Mouse (Mus musculus): ENCODE results near the gene Apoc3.

The Apoc3 gene

DNA sequence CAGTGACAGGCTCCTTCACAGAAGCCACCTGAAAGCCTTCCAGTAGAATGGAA is at the start of gene Apoc3:
Apoc3 (minus strand) TSS at position 41 of the 53 bp plus-strand sequence.
- in situ Hi-C loops (cut with MseI, MboI) = loop anchor here in 1 of 2 experiments (10.0 kb wide), 1 partner anchor 231 kb away; no protein-coding TSS in a partner anchor

DNA sequence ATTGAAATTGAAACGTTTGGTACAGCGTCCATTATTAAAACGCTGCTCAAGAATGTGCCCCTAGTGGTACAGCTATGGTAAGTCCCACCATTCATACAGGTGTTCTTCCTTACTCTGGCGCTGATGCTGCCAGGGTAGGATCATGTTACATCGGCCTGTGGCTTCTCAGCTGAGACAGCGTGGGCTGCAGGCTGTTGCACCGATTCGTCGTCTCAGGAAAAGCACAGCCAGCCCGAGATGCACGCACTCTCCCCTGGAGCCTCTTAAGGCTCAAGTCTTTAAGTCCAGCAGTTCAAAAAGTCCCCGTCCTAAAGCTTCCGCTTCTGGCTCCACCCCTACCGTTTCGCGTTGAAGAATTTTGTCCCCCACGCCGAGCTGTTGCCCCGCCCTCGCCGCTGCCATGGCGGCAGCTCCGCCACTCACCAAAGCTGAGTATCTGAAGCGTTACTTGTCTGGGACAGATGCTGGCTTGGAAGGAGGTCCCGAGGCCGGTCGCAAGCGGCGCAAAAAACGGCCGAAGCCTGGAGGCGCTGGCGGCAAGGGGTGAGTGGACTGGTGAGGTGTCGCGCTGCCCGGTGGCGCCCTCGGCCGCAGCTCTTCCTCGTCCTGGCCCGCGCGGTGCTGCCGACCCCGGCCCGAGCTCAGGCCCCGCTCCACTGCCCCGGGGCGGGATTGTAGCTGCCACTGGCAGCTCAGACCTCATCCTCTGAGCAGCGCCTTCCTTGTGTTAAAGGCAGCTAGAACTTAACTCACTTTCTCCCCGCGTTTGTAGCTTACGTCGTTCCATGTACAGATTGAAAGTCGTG is 47.4 kb upstream of the Apoc3 start, which contains the start of gene Bud13:
Bud13 (plus strand) TSS at position 378 of the 806 bp plus-strand sequence.
- in situ Hi-C loops (cut with MseI, MboI) = no loop called here

DNA sequence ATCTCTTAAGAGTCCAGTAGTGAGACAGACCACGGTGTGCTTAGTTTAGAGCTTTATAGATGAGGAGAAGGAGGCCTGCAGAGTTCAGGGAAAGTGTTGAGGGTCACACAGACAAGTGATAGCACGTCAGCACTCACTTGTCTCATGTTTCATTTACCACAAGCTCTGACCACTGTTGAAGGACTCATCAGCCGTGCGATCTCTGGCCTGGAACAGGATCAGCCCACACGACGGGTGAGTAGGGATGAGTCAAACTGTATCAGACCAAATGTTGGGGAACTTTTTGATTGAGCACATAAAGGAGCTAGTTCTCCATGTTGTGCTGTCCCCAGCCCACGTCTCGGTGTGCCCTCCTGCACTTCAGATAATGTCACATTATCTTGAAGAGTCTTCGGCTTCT is 39.1 kb upstream of the Apoc3 start:
- in situ Hi-C loops (cut with MseI, MboI) = no loop called here

DNA sequence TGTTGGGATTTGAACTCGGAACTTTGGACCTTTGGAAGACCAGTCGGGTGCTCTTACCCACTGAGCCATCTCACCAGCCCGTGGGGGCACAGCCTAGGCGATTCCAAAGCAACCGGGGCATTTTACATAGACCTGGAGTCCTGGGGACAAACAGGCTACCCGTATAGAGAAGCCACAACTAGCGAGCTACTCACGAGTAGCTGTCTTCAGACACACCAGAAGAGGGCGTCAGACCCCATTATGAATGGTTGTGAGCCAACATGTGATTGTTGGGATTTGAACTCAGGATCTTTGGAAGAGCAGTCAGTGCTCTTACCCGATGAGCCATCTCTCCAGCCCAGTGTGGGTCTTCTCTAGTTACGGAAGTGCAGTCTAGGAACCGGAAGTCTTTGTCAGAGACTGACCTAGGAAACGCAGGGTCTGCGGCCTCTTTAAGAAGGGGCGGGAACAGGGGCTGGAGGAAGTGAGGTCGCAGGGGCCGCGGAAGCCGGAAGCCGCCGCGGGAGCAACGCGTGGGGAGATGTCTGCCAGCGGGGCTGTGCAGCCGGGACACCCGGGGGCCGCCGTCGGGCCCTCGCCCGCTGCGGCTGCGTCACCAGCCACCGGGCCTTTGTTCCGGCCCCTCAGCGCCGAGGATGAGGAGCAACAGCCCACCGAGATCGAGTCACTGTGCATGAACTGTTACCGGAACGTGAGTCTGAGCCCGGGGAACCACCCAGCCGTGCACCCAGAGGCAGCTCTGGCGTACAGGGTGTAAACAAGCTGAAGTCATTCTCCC is 37.4 kb upstream of the Apoc3 start, which contains the start of gene Zpr1:
Zpr1 (plus strand) TSS at position 388 of the 778 bp plus-strand sequence.
- in situ Hi-C loops (cut with MseI, MboI) = no loop called here

DNA sequence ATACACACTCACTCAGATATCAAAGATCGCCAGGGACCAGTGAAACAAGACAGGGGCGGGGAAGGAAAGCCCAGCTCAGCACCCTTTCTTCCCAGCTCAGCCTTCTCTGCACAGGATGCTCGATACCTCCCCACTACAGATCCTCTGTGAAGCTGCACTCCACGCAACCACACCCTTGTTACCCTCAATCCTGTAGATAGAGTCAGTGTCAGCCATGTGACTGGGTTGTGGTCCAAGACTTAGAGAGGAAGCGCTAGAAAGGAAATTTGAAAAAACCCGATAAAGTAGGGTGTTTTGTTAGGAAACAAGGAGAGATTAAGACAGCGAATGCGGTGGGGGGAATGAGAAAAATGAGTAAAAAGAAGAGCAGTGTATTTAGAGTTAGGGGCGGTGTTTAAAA is 36.6 kb upstream of the Apoc3 start:
- in situ Hi-C loops (cut with MseI, MboI) = no loop called here

DNA sequence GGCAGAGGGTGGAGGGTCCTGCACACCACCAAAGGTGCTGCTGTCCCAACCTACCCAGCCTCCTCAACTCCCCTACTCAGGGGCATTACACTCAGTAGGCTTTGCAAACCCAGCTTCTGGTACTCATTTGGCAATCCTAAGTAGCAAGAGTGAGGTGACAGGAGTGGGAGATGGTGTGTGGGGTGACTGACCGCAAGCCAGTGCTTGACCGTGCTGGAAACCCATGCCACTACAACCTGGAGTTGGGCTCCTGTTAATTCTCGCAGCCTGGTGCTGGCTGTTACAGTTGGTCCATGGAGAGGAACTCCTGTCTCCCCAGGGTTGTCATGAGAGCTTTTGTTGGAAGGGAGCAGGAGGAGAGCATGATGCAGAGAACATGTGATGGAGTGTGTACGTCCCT is 35.3 kb upstream of the Apoc3 start:
- in situ Hi-C loops (cut with MseI, MboI) = no loop called here

DNA sequence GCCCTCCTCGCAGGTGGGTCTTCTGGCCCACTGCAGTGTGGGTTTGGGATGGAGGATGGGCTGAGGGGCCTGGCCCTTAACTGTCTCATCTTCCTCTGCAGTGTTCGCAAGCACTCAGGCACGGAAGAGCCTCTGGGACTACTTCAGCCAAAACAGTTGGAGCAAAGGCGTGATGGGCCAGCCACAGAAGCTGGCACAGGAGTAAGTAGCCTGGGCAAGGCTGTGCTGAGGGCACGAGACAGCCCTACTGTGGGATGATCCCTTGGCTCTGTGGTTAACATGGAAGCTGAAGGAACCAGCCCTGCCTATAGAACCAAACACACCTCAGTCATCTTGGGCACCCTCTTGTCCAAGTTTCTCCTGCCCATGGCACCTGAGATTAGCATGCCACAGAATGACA is 33.7 kb upstream of the Apoc3 start:
- in situ Hi-C loops (cut with MseI, MboI) = no loop called here

DNA sequence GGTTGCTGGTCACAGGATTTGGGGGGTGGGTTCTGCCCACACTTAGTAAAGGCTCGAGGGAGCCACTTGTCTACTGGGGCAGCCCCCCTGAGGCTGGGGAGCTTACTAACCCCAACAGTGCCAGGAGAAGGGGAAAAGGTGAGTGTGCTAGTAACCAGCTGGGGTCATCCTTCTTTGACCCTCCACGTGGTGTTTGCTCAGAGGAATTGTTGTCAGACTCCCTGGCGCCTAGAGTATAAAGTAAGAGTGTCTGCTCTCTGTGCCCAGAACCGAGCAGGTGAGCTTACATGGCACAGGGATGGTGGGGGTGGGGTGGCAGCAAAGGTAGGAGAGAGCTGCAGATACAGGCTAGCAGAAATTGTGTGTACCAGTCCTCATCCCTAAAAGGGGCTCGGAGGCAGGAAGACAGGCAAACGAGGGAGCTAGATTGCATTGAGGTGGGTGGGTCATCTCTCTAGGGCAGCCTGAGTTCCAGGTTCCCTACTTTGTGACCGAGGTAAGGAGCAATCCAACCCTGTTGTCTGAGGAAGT is 33.0 kb upstream of the Apoc3 start, which contains the start of gene Apoa5:
Apoa5 (plus strand) TSS at position 291 of the 531 bp plus-strand sequence.
- in situ Hi-C loops (cut with MseI, MboI) = no loop called here

DNA sequence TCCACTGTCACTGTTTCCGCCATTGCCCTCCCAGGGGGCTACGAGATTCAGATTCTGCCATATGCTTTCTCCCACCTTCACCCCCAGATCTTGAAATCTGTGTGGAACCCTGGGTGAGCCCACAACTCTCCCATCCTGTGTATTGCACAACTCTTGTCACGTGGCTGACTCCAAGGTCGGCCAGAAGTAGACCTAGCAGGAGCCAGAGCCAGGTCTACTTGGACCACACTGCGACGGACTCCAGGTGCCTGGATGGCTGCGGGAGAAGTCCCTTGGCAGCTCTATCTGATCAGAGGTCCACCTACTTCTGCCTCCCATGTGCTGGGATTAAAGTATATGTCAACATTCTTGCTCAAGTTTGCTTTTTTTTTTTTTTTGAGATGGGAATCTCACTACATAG is 25.7 kb upstream of the Apoc3 start:
- in situ Hi-C loops (cut with MseI, MboI) = no loop called here

DNA sequence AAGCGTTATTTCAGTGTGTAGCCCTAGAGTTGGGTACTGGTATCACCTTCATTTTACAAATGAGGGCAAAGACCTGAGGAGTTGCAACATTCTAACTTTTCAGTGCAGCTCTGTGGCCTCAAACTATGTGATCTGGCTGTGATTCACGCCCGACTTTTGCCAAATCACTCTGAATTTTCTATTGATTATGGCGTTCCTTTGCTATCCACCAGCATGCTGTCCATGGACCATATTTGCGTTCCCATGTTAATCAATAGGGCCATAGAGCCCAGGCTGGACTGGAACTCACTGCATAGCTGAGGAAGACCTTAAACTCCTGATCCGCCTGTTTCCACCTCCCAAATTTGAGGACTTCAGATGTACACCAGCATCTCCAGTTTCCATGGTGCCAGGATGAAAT is 23.7 kb upstream of the Apoc3 start:
- in situ Hi-C loops (cut with MseI, MboI) = no loop called here

DNA sequence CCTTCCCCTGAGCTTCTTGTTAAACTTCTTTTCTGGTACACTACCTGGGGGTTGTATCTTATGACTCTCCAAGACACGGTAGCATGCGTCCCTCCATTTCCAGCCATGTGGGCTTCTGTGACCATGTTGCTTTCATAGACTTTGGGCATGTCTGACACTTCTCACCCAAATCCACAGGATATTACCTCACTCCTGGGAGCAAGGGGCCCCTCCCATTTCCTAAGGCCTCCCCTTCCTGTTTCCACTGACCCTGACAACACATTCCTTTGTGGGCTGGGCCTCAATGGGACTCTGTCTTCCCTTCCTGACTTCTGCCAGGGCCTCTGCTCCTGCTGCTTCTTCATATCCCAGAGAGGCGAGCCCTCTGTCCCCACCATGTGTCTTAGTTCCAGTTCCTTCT is 22.1 kb upstream of the Apoc3 start:
- in situ Hi-C loops (cut with MseI, MboI) = no loop called here

DNA sequence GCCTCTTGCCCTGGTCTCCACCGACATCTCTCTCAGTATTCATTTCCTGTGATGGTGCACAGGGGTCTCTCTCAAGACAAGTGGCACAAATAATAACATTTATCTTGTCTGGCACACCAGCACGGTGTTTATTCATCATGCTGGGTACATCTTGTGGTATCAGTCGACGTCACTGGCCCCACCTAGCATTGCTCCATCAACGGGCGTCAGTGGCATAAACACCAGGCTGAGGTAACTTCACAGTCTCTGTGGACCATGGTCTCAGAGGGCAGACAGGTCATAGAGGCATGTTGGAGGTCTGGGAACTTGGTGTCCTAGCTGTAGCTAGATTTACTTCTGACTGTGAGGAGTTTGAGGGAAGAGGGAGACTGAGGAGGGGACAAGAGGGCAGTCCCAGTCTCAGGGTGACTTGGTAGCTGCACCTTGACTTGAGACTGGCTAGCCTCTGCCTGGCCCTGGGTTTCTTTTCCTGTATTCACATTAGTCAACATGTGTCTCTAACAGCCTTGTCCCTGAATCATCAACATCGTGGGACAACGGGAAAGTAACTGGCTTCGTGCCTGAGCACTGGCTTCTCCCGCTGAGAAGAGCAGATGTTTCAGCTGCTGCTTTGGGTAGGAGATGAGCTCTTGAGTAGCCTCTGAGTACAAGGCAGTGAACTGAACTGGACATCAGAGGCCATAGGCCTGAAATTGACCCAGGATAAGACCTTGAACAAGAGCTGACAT is 21.4 kb upstream of the Apoc3 start:
- in situ Hi-C loops (cut with MseI, MboI) = no loop called here

DNA sequence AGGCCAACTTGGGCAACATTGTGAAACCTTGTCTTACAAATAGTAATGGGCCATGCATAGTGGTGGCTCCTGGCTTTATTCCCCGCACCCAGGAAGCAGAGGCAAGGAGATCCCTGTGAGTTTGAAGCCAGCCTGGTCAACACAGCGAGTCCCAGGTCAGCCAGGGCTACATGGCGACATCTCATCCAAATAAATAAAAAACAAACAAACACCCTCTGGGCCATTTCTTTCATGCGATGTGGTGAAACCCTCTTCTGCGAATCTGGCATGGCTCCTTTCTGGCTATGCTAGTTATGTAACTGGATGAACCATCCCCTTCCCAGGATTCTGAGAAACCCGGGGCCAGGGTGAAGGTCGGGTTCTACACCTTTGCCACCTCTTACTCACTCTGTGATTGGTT is 20.7 kb upstream of the Apoc3 start:
- in situ Hi-C loops (cut with MseI, MboI) = no loop called here

DNA sequence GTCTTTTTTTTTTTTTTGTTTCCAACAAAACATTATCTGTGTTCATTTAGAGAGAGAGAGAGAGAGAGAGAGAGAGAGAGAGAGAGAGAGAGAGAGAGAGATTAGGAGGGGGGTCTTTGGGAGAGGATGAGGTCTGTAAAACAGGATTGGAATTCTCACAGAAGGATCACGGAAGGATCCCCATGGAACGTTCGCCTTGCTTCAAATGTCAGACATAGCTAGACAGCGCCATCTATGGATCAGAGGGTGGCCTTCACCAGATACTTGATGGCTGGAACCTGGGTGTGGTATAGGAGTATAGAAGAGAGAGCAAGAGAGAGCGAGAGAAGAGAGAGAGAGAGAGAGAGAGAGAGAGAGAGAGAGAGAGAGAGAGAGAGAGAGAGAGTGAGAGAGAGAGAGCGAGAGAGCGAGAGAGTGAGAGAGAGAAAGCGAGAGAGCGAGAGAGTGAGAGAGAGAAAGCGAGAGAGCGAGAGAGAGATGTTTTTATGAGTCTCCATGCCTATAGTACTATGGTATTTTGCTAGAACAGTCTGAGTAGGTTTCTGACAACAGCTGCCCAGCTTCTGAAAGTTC is 11.4 kb upstream of the Apoc3 start:
- in situ Hi-C loops (cut with MseI, MboI) = no loop called here

DNA sequence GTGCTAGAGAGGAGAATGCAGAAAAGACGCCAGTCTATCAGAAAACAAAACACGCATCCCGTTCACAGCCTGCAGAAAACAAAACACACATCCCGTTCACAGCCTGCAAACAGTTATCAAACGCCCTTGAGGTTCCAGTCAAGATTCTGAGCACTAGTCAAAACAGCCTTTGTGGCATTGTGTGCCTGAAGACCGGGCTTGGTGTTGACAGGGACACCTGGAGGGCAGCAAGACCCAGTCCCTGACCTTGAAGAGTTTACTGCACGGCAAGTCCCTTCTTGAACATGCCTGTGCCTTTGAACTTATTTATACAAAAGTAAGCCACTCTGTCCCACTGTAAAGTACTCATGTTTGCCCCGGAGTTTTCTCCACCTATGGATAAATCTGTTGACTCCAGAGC is 8.1 kb upstream of the Apoc3 start:
- in situ Hi-C loops (cut with MseI, MboI) = no loop called here

DNA sequence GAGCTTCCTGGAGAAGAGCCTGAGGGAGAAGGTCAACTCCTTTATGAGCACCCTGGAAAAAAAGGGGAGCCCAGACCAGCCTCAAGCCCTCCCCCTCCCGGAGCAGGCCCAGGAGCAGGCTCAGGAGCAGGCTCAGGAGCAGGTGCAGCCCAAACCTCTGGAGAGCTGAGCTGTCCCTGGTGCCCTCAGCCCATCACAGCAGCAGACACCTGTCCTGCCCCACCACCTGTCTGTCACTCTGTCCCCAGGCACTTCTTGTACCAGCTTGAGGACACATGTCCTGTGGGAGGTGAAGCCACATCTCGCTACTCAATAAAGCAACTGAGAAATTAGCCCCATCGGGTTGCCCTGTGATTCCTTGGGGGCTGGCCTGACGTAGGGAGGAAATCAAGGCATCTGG is 7.7 kb upstream of the Apoc3 start:
- in situ Hi-C loops (cut with MseI, MboI) = no loop called here

DNA sequence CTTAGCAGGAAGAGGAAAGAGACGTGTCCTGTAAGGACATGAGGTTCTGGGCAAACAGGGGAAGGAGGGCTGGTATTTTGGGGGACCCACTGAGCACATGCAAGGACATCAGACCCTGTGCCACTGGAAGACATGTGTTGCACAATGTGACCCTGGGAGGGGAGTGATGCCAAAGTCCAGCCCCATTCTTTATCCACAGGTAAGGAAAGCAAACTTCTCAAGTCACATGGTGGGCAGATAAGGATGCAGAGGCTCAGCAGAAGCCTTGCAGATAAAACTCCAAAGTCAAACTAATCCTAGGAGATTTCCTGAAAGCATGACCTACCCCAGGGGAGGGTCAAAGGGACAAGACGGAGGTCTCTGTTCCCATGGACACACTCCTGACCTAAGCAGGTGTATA is 6.4 kb upstream of the Apoc3 start:
- in situ Hi-C loops (cut with MseI, MboI) = no loop called here

DNA sequence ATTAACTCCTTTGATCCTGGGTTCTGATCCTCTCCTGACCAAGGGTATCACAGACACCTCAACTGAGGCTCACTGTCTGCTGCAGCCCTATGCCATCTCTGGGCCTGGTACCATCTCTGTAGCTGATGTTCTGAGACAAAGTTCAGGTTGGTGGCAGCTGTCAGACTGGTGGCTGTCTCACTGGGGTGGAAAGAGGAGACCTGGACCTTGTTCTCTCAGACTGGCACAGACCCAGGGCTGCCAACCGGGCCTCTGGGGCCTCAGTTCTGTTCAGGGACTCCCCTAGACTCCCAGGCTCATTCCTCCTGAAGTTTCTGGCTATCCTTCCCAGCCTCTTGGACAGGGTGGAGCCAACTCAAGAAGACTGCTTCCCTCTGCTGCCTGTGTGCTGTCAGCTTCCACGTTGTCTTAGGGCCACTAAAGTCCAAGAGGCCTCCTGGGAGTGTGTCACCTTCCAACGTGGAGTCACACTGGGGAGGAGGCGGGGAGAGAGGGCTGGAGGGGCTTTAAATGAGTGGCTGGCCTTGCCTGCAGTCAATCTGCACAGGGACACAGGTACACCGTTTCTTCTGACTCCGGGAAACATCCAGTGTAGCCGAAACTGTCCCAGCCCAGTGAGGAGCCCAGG is 5.2 kb upstream of the Apoc3 start, which contains the start of gene Apoa4:
Apoa4 (plus strand) TSS at position 171 of the 628 bp plus-strand sequence.
- in situ Hi-C loops (cut with MseI, MboI) = no loop called here

DNA sequence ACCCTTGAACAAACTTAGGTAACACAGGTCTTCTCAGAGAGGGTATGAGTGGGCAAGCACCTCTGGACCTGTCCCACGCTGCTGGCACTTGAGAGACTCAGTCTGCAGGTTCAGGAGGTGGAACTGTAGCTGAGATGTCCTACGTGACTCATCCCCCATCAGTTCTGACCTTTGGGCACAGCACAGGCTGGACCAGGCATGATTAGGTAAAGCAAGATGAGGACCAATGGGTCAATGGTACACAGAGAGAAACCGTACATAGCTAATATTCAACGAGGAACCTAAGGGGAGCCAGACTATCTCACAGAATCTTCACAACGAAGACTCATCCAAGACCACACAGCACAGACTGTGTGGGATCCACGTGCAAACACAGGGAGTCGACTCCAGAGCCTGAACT is 3.4 kb upstream of the Apoc3 start:
- in situ Hi-C loops (cut with MseI, MboI) = loop anchor here in 1 of 2 experiments (10.0 kb wide), 1 partner anchor 234 kb away; no protein-coding TSS in a partner anchor

DNA sequence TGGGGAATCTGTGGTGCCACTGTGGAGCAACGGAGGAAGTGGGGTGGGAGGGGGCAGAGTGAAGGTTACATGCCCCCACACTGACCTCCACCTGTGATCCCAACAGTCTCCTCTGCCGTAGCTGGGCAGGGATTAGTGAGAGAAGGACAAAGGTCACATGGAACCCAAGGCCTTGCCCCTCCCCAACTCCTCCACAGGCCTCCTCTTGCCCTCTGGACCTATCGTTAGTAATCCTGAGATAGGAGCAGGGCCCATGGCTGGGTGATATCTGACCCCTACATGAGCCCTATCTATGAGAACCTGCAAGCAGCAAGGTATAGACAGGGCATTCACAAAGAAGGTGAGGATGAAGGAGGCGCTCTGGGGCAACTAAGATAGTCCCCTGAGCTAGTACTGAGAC is 213 bp upstream of the Apoc3 start:
- in situ Hi-C loops (cut with MseI, MboI) = loop anchor here in 1 of 2 experiments (10.0 kb wide), 1 partner anchor 231 kb away; no protein-coding TSS in a partner anchor

DNA sequence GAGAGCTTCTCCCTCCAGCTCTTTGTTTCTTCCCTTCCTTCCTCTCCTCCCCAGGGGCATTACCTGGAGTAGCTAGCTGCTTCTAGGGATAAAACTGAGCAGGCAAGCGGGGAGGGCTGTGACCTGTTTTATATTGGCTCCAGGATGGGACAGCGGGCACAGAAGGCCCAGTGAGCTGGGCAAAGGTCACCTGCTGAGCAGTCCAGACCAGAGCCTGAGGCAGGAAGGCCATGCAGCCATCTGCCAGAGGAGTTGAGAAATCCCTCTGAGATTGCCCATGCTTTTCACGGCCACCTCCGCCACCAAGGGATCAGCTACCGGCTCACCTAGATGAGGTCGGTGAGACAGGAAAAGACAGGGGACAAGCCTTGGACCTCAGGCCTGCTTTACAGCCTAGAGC is 240 bp downstream of the Apoc3 start:
- in situ Hi-C loops (cut with MseI, MboI) = loop anchor here in 1 of 2 experiments (10.0 kb wide), 1 partner anchor 230 kb away; no protein-coding TSS in a partner anchor
